Mouse (Mus musculus): ENCODE measurements around the gene Gm10570.

- TF ChIP-seq CTCF (IDR thresholded peaks at IDR 0.05; ENCODE audit: low read depth) = no peak
- TF ChIP-seq EP300 (IDR thresholded peaks at IDR 0.05; ENCODE audit: low read depth) = no peak
These were observed 17.0 kb upstream of the Gm10570 start for GRCm38 (mm10) chr4:130325446-130325845.
